8 mouse cellular contexts compared by ENCODE assay signal in genomic region chr4:126296617-126297101, GRCm38 (mm10). TPM values are rescaled to one million over a fixed set of nuclear protein-coding genes. Genes with fewer than 3 reads are reported as not detected.
A peak's percentile ranks its signal among the peaks of the same experiment; 100 is the strongest.
DNase-seq lines count a peak whose midpoint lies in the region; TF ChIP-seq lines count a peak whose summit lies in the region.

No protein-coding gene starts in this region.

- peaks cover 6% of the 10 kb centered on the region; the same call in 1 of the 2 replicates for H3K4me1 ChIP-seq in lung, adult 2 months (ENCODE audit: control insufficient read depth, insufficient read depth, low read length)

- WGBS in lung, adult 2 months, result 2% methylated on average over 34 of the region's 34 CpGs

- no peak for TF ChIP-seq CTCF in lung, adult 2 months (IDR thresholded peaks at IDR 0.05; ENCODE audit: insufficient read depth, low read length)

- peak overlapping the region; percentile 19 for H3K4me3 ChIP-seq in lung, adult 2 months (replicated peaks; ENCODE audit: extremely low read depth, low read depth, low read length)

- DNase-seq in thymus, postnatal 25 days, result peak; percentile 8
- DNase-seq in thymus, postnatal 36 days, result no peak
- peak; percentile 76 for DNase-seq in embryo, embryonic 11 days
- peak; percentile 55 for DNase-seq in heart, adult 8-10 months (ENCODE audit: low spot score)
- peak; percentile 46 for DNase-seq in kidney, adult 11 months
- peak; percentile 64 for DNase-seq in lung, adult 2 months
- DNase-seq in ovary, adult 18-20 months (ENCODE audit: low spot score), result peak; percentile 52
- no peak for DNase-seq in spleen, postnatal 36 days (ENCODE audit: low spot score in 2 of 2)

- TF ChIP-seq POLR2A in lung, adult 2 months (IDR thresholded peaks at IDR 0.05; ENCODE audit: borderline replicate concordance, extremely low read depth, low read depth, low read length), result no peak

RNA-seq across cellular contexts. Expression of gene Col8a2, which starts 10.1 kb away (rescaled TPM):
- under 1 TPM; 0.35 to 0.91 (median 0.46) TPM for total RNA-seq in heart, adult 8-10 months (2022)
- polyA plus RNA-seq in lung, adult 2 months (2012; rRNA removed), result 3.5 and 4.4 TPM in 2 replicates

RNA-seq across cellular contexts. Expression of gene Adprhl2, which starts 24.8 kb away (rescaled TPM):
- 10 to 100 TPM; 12.7 to 14.4 (median 13.5) TPM for total RNA-seq in heart, adult 8-10 months (2022)
- 42.2 and 49.0 TPM in 2 replicates for polyA plus RNA-seq in lung, adult 2 months (2012; rRNA removed)

RNA-seq across cellular contexts. Expression of gene Tekt2, which starts 28.8 kb away (rescaled TPM):
- under 1 TPM in 2 of 4 experiments, not detected in 2; 0.47 to 0.95 TPM for total RNA-seq in heart, adult 8-10 months (2022)
- 12.9 and 18.6 TPM in 2 replicates for polyA plus RNA-seq in lung, adult 2 months (2012; rRNA removed)

RNA-seq across cellular contexts. Expression of gene Trappc3, which starts 34.5 kb away (rescaled TPM):
- 10 to 100 TPM; 45.4 to 56.5 (median 51.6) TPM for total RNA-seq in heart, adult 8-10 months (2022)
- polyA plus RNA-seq in lung, adult 2 months (2012; rRNA removed), result 31.7 and 51.1 TPM in 2 replicates

RNA-seq across cellular contexts. Expression of gene Map7d1, which starts 40.5 kb away (rescaled TPM):
- 100 to 1,000 TPM; 266 to 279 (median 267) TPM for total RNA-seq in heart, adult 8-10 months (2022)
- 153 and 194 TPM in 2 replicates for polyA plus RNA-seq in lung, adult 2 months (2012; rRNA removed)

Comparison
In these comparisons a context has a peak if more than half of its experiments do, and no peak if none do; other contexts are left out.
1. DNase-seq: peak in thymus, postnatal 25 days (single experiment), embryo, embryonic 11 days (single experiment), heart, adult 8-10 months (single experiment), kidney, adult 11 months (single experiment), lung, adult 2 months (single experiment) and ovary, adult 18-20 months (single experiment); none in thymus, postnatal 36 days (0 of 2) and spleen, postnatal 36 days (0 of 2).